Mouse (Mus musculus) lung, adult 2 months (tissue): ENCODE measurements at regions not wholly inside any gene's neighbourhood (a gene's known extent, or its start where the extent isn't known, plus 50 kb on each side); places are given as distances from the start of the nearest gene placed in this dataset.

Experiments
- CTCF ChIP-seq: fragments of 200-500 bp; IDR thresholded peaks from 2 replicates; pipeline ENCODE4 v1.5.1; 2011; ENCODE audit warnings: mild to moderate bottlenecking, low read length, control low read depth; ENCODE audit not compliant: insufficient read depth
- POLR2A ChIP-seq: fragments of 200-500 bp; IDR thresholded peaks from 2 replicates; pipeline ENCODE4 v1.6.1; 2011; ENCODE audit warnings: low read depth, mild to moderate bottlenecking, control low read depth, low read length, borderline replicate concordance; ENCODE audit errors: extremely low read depth

DNA sequence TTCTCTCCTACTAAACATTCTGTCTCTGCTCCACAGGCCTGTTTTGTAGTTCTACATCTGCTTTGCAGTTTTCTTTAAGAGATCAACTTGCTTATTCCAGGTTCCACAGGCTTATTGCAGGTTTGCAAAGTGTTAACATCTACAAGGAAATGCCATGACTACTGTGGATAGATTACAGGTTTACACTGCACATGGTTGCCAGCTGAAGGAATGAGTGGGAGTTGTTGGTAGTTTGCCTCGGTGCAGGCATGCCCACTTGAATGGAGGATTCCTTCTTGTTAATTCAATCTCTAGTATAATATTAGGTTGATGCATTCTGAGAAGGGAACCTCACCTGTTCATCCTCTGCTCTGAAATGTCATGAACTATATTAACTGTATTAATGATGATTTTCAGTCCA, 632.5 kb downstream of the Sqor start:
- TF ChIP-seq CTCF (no peak), POLR2A (no peak)
